Mouse (Mus musculus): ENCODE results near the gene Gm5901. TPM values are rescaled to one million over a fixed set of nuclear protein-coding genes. Genes with fewer than 3 reads are reported as not detected.

The Gm5901 gene
- polyA plus RNA-seq (2014; fragmentation: Illumina TruSeq; extraction: RNeasy Lipid Tissue Mini Kit (QIAGEN cat#74804); ENCODE audit: low read depth, low replicate concordance), result not detected

DNA sequence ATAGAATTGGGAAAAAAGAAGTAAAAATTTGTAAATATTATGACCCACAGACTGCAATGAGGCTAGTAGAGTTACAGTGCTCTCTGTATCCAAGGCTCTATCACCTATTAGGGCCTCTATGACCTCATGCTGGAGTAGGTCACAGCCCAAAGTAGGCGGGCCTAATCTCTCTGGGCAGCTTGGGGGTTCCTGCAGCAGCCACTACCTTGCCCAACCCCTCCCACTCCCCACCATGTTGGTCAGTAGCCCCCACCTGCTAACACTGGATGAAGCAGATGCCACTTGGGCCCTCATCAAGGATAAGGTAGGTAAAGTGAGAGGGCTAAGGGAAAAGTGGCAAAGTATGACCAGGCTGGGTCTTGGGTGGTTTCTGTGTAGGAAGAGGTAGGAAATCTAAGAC is at the start of gene Gm5901:
Gene Gm5901 (plus strand): TSS at position 173 of the 400 bp plus-strand sequence.

DNA sequence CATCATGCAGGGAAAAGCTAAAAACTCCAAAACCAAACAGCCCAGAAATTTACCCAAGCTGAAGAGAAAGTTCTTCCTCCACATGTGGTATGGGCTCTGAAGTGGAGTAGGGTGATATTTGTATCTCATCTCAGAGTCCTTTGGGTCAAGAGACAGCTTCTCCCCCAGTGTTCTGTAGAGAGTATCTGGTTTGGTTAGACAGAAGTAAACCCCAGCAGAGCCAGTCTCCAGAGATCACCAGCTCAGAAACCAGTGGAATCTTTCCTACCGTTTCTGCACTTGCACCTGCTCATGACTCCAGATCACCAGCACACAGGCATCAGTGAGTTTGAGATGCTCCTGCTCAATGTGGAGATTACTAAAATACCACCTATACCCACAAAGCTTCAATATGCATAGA is 40.8 kb upstream of the Gm5901 start, which contains the start of gene Olfr690:
Gene Olfr690 (minus strand): TSS at position 101 of the 400 bp plus-strand sequence.

DNA sequence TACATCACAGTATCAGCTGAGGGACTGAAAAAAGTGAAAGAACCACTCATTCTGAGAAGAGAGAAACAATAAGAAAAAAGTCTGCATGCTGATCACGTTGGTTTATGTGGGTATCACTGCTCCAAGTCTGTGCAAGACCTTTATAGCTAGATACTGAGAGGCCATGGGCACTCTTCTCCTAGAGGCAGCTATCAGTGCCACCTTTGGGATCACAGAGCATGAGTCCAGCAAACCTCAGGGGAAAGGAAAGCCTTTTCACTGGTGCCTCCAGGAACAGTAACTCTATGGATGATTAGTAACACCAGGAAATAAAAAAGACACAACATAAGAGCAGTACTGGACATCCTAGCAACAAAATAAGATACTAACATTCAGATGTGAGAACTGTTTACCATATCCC is 32.7 kb upstream of the Gm5901 start, which contains the start of gene Olfr691:
Gene Olfr691 (minus strand): TSS at position 101 of the 400 bp plus-strand sequence.

DNA sequence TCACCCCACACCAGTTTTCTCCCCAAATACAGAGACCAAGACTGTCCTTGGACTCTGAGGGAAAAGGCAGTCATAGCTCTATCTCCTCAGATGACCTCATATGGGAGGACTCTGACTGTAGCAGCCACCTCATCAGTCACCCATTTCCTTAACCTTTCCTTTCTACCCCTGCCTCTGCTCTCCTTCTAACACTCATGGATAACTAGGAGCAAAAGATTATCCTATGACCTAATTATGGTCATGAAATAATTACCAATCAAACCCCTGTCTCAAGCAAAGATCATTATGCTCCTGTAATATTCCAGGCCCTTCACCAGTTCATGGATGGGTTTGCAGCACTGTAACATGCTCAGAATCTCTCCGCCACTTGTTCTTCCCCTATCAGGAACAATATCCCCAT is 6.9 kb upstream of the Gm5901 start, which contains the start of gene Olfr692:
Gene Olfr692 (plus strand): TSS at position 301 of the 400 bp plus-strand sequence.

DNA sequence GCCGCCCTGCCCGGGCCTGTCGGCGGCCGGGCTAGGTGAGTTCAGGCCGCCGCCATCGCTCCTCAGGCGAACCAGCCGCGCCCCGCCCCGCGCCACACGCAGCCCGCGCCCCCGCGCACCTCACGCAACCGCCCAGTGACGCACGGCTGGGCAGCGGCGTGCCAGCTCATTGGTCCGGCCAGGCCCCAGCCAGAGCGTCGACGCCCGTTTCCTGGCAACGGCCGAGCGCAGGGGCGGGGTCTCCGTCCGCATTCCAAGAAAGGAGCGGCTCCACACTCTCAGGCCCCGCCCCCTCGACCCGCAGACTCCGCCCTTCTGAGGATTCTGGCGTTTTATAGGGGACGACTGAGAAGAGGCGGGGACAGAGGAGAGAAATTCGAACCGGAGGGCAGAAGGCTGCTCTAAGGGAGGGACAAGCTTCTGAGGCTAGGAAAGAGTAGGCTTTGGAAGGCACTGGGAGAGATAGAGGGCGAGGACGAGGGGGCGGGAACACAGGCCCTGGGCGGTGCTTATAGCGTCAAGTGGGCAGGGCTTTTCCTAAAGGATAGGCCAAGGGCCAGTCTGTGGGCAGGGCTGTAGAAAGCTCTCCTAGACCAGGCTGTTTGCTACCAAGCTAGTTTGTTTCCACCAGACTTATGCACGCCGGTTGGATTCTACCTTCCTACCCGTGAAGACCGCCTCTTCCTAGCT is 25.2 kb downstream of the Gm5901 start, which contains the start of gene Fam160a2:
Gene Fam160a2 (minus strand): TSS at position 120 of the 690 bp plus-strand sequence.

DNA sequence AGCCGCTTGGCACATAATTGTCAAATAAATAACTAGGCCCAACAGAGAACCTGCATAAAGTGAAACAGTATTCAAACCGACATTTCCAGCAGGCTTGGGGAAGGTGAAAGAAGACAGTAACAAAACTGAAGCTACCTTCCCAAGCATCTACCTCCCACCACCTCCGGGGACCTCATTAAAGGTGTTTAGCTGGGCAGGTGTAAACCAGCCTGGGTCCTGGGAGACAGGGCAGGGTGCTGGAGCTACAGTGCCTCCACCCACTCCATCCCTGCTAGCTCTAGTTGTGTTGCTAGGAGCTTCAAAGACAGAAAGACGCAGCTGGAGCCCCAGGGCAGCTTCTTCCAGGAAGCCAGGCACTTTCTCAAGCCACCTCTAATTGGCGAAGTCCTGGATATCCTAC is 29.4 kb downstream of the Gm5901 start, which contains the start of gene Cnga4:
Gene Cnga4 (plus strand): TSS at position 301 of the 400 bp plus-strand sequence.

DNA sequence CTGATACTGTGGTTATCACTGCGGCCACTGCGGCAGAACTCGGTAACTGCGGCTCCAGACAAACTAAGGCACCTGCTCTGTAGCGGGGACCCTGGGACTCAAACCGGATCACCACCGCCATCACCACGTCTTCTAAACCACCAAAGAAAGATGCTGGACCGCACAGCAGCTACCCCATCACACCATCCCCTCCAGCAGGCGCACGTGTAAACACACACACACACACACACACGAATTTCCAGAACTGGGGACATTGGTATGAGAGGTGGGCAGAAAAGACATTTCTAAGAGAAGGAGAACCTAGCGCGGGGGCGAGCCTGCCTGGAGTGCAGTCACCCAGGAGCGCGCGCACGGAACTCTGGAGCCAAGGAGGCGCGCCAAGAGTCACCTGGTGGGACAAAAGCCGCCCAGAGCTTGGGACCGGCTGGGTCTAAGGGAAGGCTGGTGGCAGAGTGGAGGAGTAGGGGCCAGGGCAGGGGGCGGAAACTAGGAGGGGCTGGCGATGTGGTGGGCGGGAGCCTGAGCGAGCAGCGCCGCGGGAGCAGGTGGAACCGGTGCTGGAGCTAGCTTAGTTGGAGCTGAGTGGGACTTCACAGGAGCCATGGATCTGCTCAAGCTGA is 50.7 kb downstream of the Gm5901 start, which contains the start of gene Cckbr:
Gene Cckbr (plus strand): TSS at position 308 of the 620 bp plus-strand sequence.

Other genes starting within 250 kb of the Gm5901 start
- gene Olfr683, start 228.0 kb upstream of the Gm5901 start, polyA plus RNA-seq (2014; fragmentation: Illumina TruSeq; extraction: RNeasy Lipid Tissue Mini Kit (QIAGEN cat#74804); ENCODE audit: low read depth, low replicate concordance), result not detected
- not detected for gene Olfr684, start 211.4 kb upstream of the Gm5901 start, polyA plus RNA-seq (2014; fragmentation: Illumina TruSeq; extraction: RNeasy Lipid Tissue Mini Kit (QIAGEN cat#74804); ENCODE audit: low read depth, low replicate concordance)
- gene Olfr685, start 189.0 kb upstream of the Gm5901 start, polyA plus RNA-seq (2014; fragmentation: Illumina TruSeq; extraction: RNeasy Lipid Tissue Mini Kit (QIAGEN cat#74804); ENCODE audit: low read depth, low replicate concordance), result not detected
- not detected for gene Olfr686, start 167.6 kb upstream of the Gm5901 start, polyA plus RNA-seq (2014; fragmentation: Illumina TruSeq; extraction: RNeasy Lipid Tissue Mini Kit (QIAGEN cat#74804); ENCODE audit: low read depth, low replicate concordance)
- not detected for gene Olfr688, start 86.9 kb upstream of the Gm5901 start, polyA plus RNA-seq (2014; fragmentation: Illumina TruSeq; extraction: RNeasy Lipid Tissue Mini Kit (QIAGEN cat#74804); ENCODE audit: low read depth, low replicate concordance)
- gene Olfr689, start 63.9 kb upstream of the Gm5901 start, polyA plus RNA-seq (2014; fragmentation: Illumina TruSeq; extraction: RNeasy Lipid Tissue Mini Kit (QIAGEN cat#74804); ENCODE audit: low read depth, low replicate concordance), result not detected
- gene Olfr690, start 40.9 kb upstream of the Gm5901 start, polyA plus RNA-seq (2014; fragmentation: Illumina TruSeq; extraction: RNeasy Lipid Tissue Mini Kit (QIAGEN cat#74804); ENCODE audit: low read depth, low replicate concordance), result not detected
- gene Olfr691, start 32.8 kb upstream of the Gm5901 start, polyA plus RNA-seq (2014; fragmentation: Illumina TruSeq; extraction: RNeasy Lipid Tissue Mini Kit (QIAGEN cat#74804); ENCODE audit: low read depth, low replicate concordance), result not detected
- gene Olfr692, start 6.8 kb upstream of the Gm5901 start, polyA plus RNA-seq (2014; fragmentation: Illumina TruSeq; extraction: RNeasy Lipid Tissue Mini Kit (QIAGEN cat#74804); ENCODE audit: low read depth, low replicate concordance), result not detected
- 4.8 TPM for gene Fam160a2, start 25.0 kb downstream of the Gm5901 start, polyA plus RNA-seq (2014; fragmentation: Illumina TruSeq; extraction: RNeasy Lipid Tissue Mini Kit (QIAGEN cat#74804); ENCODE audit: low read depth, low replicate concordance)
- not detected for gene Cnga4, start 29.5 kb downstream of the Gm5901 start, polyA plus RNA-seq (2014; fragmentation: Illumina TruSeq; extraction: RNeasy Lipid Tissue Mini Kit (QIAGEN cat#74804); ENCODE audit: low read depth, low replicate concordance)
- gene Cckbr, start 50.7 kb downstream of the Gm5901 start, polyA plus RNA-seq (2014; fragmentation: Illumina TruSeq; extraction: RNeasy Lipid Tissue Mini Kit (QIAGEN cat#74804); ENCODE audit: low read depth, low replicate concordance), result not detected
- not detected for gene Cavin3, start 107.3 kb downstream of the Gm5901 start, polyA plus RNA-seq (2014; fragmentation: Illumina TruSeq; extraction: RNeasy Lipid Tissue Mini Kit (QIAGEN cat#74804); ENCODE audit: low read depth, low replicate concordance)
- 7.1 TPM for gene Smpd1, start 179.3 kb downstream of the Gm5901 start, polyA plus RNA-seq (2014; fragmentation: Illumina TruSeq; extraction: RNeasy Lipid Tissue Mini Kit (QIAGEN cat#74804); ENCODE audit: low read depth, low replicate concordance)
- not detected for gene Apbb1, start 206.6 kb downstream of the Gm5901 start, polyA plus RNA-seq (2014; fragmentation: Illumina TruSeq; extraction: RNeasy Lipid Tissue Mini Kit (QIAGEN cat#74804); ENCODE audit: low read depth, low replicate concordance)
- gene Hpx, start 225.1 kb downstream of the Gm5901 start, polyA plus RNA-seq (2014; fragmentation: Illumina TruSeq; extraction: RNeasy Lipid Tissue Mini Kit (QIAGEN cat#74804); ENCODE audit: low read depth, low replicate concordance), result 787 TPM